Mouse (Mus musculus): ENCODE measurements at regions not wholly inside any gene's neighbourhood (a gene's known extent, or its start where the extent isn't known, plus 50 kb on each side); places are given as distances from the start of the nearest gene placed in this dataset.

GRCm38 (mm10) chr4:35417866-35418265 is 191.9 kb upstream of the C9orf72 start:
- DNase-seq (ENCODE audit: inconsistent ontology term): peak; percentile 38

GRCm38 (mm10) chr4:35413488-35413887 is 187.5 kb upstream of the C9orf72 start:
- no peak for DNase-seq (ENCODE audit: inconsistent ontology term)

GRCm38 (mm10) chr4:35405301-35406006 is 179.5 kb upstream of the C9orf72 start:
- DNase-seq (ENCODE audit: inconsistent ontology term): no peak

- no peak for DNase-seq (ENCODE audit: inconsistent ontology term)
These were observed 178.1 kb upstream of the C9orf72 start for GRCm38 (mm10) chr4:35404068-35404467.

GRCm38 (mm10) chr4:35403594-35403993 is 177.6 kb upstream of the C9orf72 start:
- no peak for DNase-seq (ENCODE audit: inconsistent ontology term)

GRCm38 (mm10) chr4:35402376-35403133 is 176.6 kb upstream of the C9orf72 start:
- peak; percentile 84 for DNase-seq (ENCODE audit: inconsistent ontology term)

GRCm38 (mm10) chr4:35401783-35402182 is 175.8 kb upstream of the C9orf72 start:
- DNase-seq (ENCODE audit: inconsistent ontology term): no peak

GRCm38 (mm10) chr4:35400511-35400910 is 174.5 kb upstream of the C9orf72 start:
- no peak for DNase-seq (ENCODE audit: inconsistent ontology term)

- no peak for DNase-seq (ENCODE audit: inconsistent ontology term)
These were observed 169.6 kb upstream of the C9orf72 start for GRCm38 (mm10) chr4:35395583-35395877.

GRCm38 (mm10) chr4:35394821-35395582 is 169.0 kb upstream of the C9orf72 start:
- DNase-seq (ENCODE audit: inconsistent ontology term): no peak

GRCm38 (mm10) chr4:35375791-35376190 is 149.8 kb upstream of the C9orf72 start:
- DNase-seq (ENCODE audit: inconsistent ontology term): no peak

- DNase-seq (ENCODE audit: inconsistent ontology term): no peak
These were observed 147.4 kb upstream of the C9orf72 start for GRCm38 (mm10) chr4:35373213-35373860.

GRCm38 (mm10) chr4:35372528-35373212 is 146.7 kb upstream of the C9orf72 start:
- DNase-seq (ENCODE audit: inconsistent ontology term): peak; percentile 42

- no peak for DNase-seq (ENCODE audit: inconsistent ontology term)
These were observed 138.2 kb upstream of the C9orf72 start for GRCm38 (mm10) chr4:35364161-35364560.

- DNase-seq (ENCODE audit: inconsistent ontology term): no peak
These were observed 136.2 kb upstream of the C9orf72 start for GRCm38 (mm10) chr4:35362176-35362575.

- DNase-seq (ENCODE audit: inconsistent ontology term): no peak
These were observed 133.4 kb upstream of the C9orf72 start for GRCm38 (mm10) chr4:35359376-35359775.

- peak; percentile 22 for DNase-seq (ENCODE audit: inconsistent ontology term)
These were observed 131.1 kb upstream of the C9orf72 start for GRCm38 (mm10) chr4:35356904-35357563.

- DNase-seq (ENCODE audit: inconsistent ontology term): no peak
These were observed 130.1 kb upstream of the C9orf72 start for GRCm38 (mm10) chr4:35356051-35356450.

GRCm38 (mm10) chr4:35354046-35354445 is 128.1 kb upstream of the C9orf72 start:
- DNase-seq (ENCODE audit: inconsistent ontology term): no peak

GRCm38 (mm10) chr4:35352606-35353005 is 126.6 kb upstream of the C9orf72 start:
- DNase-seq (ENCODE audit: inconsistent ontology term): no peak

- DNase-seq (ENCODE audit: inconsistent ontology term): peak; percentile 29
These were observed 124.5 kb upstream of the C9orf72 start for GRCm38 (mm10) chr4:35350465-35350864.
